Mouse (Mus musculus): ENCODE data around the gene Gse1.
"Not testable (repeated sequence)": the region's sequence is repeated elsewhere in the genome, so short reads cannot be mapped to it uniquely, and the experiment has no call there.

The Gse1 gene

DNA sequence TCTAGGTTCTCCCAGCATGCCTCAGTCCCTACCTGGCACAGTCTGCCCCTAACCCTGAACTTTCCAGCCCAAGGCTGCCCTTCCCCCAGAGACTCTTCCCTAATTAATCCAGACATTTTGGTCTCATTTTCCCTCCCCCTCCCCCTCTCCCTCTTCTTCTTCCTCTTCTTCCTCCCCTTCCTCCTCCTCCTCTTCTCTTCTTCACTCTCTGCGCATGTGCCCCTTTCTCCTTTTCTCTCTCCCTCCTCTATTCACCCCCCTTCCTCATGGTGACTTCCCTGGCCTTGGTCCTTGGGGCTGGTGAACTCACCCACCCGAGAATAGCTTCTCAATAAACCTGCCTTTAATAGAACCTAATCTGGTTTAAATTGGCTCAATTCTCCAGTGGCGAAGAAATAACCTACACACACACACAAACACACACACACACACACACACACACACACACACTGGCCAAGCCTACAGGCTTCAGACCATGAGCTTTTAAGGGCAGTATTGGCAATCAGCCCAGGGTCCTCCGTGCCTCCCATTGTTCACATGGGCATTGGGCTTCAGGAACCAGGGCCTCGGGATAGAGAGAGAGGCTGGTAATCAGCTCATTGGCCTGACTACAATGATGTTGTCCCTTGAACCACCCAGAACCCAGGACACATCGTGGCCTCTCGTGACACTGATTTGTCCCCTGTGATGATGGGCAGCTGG, 114.7 kb downstream of the Gse1 start:
- CTCF ChIA-PET = interaction anchor here (0.6 kb wide), 1 partner anchor 256 kb away, joined by 3 read pairs; no protein-coding TSS in a partner anchor

DNA sequence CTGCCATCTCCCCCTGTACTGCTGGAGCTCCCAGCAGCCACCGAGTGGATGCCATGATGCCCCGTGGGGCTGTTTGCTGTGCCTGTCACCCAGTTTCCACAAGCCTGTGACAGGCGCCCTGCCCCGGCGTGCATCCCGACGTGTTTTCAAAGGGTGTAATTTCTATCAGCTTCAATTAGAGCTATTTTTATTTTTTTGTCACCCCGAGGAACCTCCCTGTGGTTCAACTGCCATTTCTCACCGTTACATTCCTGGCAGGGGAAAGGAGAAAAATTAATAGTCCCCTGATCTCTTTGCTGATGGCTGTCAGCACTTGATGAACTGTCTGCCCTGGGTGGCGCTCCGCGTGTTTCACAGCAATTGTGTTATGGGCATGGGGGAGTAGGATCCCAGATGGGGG, 115.3 kb downstream of the Gse1 start:
- CTCF ChIA-PET = interaction anchor here (0.6 kb wide), 1 partner anchor 256 kb away, joined by 3 read pairs; no protein-coding TSS in a partner anchor

DNA sequence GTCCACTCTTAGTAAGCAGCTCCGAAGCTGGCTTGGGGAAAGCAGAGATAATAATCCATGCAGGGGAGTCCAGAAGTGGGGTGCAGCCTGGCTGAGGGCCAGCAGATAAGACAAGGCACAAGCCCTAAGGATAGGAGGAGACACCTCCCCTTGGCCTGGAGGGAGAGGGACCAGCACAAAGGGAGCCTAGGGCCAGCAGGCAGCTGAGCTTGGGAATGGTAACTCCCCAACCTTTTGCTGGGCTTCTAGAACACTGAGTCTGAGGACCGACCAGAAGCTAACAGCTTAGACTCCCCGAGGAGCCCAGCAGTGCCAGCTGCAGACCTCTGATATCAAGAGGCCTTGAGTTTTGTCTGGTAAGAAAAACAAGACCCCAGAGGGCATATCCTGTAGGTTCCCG, 115.9 kb downstream of the Gse1 start:
- CTCF ChIA-PET = interaction anchor here (0.5 to 0.6 kb wide), 3 partner anchors 9 to 260 kb away, joined by 3 to 7 read pairs (median 5); no protein-coding TSS in a partner anchor

DNA sequence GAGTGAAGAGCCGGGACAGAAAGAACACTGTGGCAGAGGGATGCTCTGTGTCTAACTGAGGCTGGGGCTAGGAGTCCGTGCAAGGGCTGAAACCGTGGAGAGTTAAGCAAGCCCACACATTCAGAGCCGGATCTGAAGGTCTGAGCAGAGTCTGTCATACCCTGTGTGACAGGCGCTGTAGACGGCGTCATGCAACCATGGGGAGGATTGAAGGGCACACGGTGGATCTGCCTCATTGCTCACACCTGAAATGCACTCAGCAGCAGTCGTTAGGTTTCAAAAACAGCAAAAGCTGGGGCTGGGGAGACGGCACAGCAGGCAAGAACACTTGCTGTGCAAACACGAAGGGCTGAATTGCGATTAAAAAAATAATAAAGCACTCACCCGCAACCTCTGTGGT, 116.3 kb downstream of the Gse1 start:
- CTCF ChIA-PET = interaction anchor here (0.5 to 0.6 kb wide), 3 partner anchors 9 to 259 kb away, joined by 3 to 7 read pairs (median 5); no protein-coding TSS in a partner anchor

DNA sequence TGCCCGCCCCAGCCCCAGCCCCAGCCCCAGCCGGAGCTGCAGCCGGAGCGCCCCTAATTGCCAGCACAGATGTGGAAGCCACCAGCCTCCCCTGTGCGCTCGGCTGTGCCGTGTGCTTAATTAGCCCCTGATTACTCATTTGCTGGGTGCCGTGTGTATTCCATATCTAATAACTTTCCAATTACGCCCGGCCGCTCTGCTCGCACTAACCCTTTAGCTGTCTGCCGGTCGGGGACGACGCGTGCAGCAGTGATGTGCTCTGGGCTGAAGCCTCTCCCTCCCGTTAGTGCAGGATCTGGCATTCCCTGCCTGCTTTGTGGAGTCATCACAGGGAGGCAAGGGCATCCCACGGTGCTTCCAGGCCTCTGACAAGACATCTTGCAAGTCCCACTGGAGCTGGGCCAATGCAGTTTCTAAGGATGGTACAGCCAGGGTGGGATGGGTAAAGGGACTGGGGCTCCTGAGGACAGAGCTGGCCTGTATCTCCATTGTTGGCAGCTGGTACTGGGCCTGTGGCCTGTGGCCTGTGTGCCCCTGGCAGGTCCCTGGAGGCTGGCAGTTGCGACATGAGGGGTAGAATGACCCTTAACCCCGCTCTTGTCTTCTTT, 119.6 kb downstream of the Gse1 start:
- CTCF ChIA-PET = no interaction called here

DNA sequence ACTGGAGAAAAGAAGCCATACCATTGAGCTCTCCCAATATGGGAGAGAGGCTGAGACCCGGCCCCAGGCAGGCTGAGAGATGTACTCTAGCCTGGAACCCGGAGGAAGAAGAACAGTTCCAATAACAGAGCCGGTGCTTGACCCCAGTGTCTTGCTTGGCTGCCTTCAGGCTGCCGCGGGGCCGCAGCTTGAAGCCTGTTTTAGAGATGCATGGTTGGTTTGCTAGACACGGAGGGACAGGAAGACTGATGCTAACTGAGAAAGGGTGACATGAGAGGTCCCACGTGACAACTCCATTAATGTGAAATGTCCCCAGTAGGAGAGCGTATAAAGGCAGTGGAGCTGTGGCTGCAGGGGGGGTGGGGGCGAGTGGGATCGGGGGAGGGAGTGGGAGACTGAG, 120.7 kb downstream of the Gse1 start:
- CTCF ChIA-PET = no interaction called here

DNA sequence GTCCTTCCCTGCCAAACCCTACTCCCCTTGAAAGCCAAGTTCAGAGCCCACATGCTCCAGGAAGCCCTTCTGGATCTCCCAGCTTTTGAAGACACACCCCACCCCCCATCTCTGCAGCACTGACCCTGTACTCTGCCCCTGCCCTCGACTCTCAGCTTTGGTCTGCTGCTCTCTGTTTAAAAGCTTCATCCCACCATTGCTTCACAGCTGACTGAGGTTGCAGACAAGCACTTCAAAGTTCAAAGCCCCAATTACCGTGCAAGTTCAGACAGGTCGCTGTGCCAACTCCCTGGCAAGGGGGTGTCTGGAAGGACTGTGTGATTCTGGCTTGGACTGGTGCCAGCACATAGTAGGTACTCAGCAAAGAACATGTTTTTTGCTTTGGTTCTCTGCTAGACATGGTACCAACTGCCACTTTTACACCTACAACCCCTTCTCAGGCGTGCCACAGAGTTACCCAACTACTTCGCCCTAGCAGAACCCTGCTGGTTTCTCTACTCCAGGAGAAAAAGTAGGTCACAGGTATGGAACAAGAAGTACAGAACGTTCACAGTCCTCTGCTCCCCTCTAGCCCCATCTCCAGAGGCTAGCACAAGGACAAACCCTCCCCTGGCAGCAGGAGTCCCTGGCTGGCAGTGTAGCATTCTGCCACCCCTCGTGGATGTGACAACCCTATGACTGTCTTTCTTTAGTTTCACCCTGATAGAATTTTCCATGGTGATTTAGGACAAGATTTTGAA, 123.2 kb downstream of the Gse1 start:
- CTCF ChIA-PET = interaction anchor here (1.3 kb wide), 1 partner anchor 25 kb away, joined by 3 read pairs; no protein-coding TSS in a partner anchor

DNA sequence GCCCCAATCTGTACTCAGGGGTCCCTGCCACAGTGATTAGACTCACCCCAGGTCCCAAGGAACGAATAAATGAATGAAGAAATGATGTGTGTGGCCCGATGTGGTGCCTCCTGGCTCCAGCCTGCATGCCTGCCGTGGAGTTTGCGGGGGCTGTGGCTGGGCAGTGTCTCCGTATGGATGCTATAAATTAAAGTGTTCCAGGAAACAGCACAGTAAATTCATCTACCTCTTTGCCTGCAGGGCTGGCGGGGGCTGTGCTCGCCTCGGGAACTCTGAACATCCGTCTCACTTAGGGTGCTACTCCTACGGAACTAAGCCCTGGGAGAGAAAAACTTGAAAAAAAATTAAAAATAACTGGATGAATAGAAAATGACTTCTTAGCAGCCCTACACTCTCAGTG, 123.8 kb downstream of the Gse1 start:
- CTCF ChIA-PET = no interaction called here

DNA sequence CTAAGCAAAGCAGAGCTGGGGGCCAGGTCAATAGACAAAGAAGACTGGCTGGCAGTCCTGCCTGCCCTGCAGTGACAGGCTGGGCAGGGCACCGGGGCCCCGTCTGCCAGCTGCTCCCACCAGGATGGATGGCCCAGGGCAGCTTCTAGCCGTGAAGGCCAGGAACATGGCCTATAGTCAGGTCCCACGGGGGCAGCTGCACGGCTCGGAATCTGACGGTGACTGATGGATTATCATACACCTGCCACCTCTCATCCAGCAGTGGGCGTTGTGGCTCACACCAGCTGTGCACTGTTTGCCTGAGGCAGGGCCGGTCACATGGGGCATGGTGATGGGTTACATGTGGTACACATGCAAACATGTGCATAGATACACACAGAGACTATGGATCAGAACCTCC, 127.8 kb downstream of the Gse1 start:
- CTCF ChIA-PET = no interaction called here

DNA sequence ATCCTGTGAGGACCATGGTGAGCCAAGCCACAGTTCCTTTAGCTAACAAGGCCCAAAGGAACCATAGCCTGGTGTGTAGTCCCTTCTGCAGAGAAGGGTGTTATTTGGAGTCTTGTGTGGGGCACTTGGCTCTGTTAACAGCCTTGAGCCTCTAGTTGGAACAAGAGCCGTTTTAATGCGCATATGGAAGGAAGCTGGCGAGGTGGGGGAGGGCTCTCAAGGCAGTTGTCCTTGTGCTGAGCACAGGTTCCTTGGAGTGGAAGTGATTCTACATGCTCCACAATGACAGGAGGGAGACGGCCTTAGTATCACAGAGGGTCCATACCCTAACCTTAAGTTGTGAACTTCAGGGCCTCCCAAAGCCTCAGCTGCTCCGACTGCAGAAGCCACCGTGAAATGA, 129.2 kb downstream of the Gse1 start:
- CTCF ChIA-PET = interaction anchor here (0.5 kb wide), 1 partner anchor 179 kb away, joined by 3 read pairs; no protein-coding TSS in a partner anchor

DNA sequence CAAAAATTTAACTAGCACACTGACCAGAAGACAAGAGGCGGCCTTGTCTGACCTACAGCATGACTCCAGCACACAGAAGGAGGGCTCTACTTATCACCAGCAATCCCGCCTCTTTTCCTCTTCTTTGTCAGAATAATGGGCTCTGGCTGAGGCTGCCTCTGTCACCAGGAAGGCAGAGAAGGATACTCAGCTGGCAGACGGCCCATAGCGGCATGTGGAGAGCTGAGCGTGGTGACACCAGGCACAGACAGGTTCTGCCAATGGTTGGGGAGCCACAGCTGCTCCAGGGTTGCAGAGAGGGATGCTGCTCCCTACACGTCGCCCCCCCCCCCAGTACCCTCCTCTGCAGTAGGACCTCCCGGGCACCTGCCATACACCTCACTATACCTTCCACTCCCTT, 133.0 kb downstream of the Gse1 start:
- CTCF ChIA-PET = no interaction called here

DNA sequence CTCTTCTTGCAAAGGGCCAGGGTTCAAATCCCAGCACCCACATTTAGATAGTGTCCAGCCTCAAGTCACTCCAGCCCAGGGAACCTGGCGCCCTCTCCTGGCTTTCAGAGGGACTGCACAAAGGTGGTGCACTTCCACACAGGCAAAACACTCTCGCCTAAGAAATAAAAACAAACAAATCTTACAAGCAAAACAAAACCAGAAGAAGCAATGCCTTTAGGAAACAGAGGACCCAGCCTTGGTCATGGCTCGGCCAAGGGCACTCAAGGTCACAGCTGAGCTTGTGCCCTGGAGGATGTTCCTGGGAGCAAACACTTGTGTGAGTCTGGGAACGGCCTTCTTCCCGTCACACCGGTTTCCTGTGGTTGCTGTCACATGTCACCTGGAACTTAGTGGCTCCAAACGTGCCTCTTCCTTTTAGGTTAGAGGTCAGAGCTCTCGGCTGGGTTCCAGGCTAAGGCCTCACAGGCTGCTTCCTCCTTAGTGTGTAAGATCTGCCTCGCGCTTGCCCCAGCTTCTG, 135.4 kb downstream of the Gse1 start:
- CTCF ChIA-PET = interaction anchor here (0.8 kb wide), 1 partner anchor 42 kb away, joined by 3 read pairs; no protein-coding TSS in a partner anchor

DNA sequence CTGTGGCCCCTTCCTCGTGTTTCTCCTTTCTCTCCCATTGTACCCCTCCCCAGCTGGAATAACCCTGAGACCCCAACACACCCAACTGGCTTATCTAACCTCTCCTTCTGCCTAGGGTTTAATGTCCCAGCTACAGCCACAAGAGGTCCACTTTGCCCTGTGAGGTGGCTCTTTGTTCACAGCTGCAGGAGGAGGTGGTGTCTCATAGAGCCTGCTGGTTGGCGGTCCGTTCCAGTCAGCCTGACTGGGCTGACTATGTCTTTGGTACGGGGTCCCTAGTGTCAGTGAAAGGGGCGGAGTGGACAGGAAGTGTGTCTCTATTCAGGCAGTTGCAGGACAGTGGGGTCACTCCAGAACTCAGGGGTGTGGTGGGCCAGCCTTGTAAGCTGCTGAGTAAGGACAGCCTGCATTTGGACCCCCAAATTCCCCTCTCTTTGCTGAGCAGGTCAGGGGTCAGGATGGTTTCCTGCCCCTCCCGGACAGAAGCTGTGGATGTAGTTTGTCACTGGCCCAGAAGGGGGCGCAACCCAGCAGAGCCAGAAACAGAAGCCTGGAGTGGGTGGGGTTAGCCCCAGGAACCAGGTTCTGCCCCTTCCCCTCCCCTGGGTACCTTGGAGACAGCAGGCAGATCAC, 136.0 kb downstream of the Gse1 start:
- CTCF ChIA-PET = no interaction called here

DNA sequence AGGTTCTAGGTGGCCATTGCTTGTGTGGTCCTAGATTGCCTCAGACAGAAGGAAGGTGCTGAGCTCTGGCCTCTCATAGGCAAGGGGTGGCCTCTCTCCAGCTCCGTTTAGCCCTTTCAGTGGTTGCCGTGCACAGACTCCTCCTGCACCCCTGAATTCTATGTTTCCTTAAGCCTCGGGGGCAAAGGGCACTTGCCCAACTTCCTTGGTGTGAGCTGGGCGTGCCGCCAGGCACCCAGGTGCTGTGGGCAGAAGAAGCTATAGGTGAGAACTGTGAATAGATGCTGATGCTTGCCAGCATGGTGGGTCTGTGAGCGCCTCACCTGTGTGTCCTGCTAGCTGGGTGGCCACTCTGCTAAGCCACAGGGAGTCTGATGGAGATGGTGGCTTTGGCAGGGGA, 138.6 kb downstream of the Gse1 start:
- CTCF ChIA-PET = no interaction called here

DNA sequence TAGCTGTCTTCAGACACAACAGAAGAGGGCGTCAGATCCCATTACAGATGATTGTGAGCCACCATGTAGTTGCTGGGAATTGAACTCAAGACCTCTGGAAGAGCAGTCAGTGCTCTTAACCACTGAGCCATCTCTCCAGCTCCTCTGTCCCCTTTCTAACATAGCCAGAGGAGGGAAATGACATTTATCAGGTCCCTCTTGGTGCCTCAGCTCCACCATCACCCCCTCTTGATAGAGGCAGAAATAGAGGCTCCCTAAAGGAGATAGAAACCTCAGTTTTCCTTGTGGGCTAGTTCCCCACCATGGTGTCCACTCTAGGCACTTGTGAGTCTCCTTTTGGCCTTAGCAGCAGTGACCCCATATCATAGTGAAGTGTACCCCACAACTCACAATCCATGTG, 139.9 kb downstream of the Gse1 start:
- CTCF ChIA-PET = not testable (repeated sequence)

DNA sequence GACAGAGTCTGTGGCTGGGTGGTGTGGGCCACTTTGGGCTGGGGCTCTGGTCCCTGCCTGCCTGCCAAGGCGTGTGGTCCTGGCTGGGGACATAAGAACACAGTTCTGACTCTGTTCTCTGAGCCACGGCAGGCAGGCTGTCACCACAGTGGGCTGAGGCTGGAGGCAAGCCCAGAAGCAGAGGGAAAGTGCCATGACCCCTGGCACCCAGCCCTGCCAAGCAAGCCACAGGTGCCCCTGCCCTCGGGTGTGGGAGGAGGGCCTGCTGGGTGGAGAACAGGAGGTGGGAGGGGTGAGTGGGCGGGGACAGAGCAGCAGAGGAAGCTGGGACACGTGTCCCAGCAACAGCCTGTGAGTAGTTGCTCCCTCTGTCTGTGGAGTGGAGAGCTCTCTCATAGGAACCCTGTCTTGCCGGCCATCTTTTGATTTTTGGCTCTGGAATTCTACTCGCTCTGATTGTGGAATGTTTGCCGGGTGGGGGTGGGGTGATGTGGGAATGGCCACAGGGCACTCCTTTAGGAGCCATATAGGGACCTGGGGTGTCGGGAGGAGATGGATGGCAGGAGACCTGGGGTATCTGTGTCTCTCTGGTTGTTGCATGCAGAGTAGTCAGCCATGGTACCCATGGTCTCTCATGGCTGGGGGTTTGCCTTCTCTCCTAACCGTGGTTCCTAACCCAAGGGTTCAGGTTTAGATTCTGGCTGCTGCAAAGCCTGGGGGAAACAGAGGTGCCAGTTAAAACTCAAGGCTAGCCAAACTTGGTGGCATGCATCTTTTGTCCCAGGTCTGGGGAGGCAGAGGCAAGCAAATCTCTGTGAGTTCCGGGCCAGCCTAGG, 140.8 kb downstream of the Gse1 start:
- CTCF ChIA-PET = interaction anchor here (0.6 kb wide), 1 partner anchor 35 kb away, joined by 10 read pairs; no protein-coding TSS in a partner anchor

DNA sequence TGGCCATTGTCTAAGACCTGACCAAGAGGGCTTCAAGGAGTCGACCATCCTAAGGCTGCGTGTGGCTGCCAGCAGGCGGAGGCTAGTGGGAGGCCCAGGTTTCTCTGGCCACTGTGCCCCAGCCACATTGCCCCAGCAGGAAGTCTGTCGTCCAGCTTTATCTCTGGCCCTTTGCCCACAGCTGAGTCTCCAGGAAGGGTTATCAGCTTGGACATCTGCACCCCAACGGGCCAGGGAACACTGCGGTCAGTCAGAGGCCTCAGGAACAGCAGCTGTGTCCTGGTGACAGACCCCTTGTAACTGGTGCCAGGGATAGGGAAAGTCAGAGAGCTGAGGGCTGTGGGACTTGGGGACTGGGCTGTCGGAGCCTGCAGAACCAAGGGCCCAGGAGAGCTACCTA, 141.7 kb downstream of the Gse1 start:
- CTCF ChIA-PET = no interaction called here

DNA sequence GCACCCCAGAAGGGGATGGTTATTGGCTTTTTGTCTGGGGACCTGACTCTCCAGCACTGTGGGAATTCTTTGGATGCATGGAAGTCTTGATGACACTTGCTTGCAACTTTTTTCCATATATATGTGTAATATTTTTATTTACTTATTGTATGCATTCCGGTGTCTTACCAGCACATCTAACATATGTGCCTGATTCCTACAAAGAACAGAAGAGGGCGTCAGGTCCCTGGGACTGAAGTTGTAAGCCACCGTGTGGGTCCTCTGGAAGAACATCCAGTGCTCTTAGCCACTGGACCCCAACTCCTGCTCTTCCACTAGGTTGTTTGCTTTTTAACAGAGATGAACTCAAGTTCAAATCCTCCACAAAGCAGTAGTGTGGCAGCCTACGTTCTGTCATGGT, 142.2 kb downstream of the Gse1 start:
- CTCF ChIA-PET = no interaction called here

DNA sequence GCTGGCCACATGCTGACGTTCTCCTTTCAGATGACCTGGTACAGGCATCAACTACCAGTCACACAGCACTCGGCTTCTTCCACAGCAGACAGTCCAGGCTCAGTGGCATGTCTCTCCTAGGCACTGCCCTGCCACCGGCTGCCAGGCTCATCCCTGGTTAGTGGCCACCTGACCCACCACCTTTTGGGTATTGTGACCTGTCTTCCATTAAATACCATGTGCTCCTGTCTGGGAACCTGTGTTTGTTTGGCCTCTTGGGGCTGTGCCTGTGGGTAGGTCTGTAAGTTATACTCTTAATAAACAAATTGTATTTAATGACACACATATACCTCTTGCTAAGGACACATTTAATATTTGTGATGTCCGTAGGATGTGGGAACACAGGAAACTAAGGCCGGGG, 142.9 kb downstream of the Gse1 start:
- CTCF ChIA-PET = no interaction called here

DNA sequence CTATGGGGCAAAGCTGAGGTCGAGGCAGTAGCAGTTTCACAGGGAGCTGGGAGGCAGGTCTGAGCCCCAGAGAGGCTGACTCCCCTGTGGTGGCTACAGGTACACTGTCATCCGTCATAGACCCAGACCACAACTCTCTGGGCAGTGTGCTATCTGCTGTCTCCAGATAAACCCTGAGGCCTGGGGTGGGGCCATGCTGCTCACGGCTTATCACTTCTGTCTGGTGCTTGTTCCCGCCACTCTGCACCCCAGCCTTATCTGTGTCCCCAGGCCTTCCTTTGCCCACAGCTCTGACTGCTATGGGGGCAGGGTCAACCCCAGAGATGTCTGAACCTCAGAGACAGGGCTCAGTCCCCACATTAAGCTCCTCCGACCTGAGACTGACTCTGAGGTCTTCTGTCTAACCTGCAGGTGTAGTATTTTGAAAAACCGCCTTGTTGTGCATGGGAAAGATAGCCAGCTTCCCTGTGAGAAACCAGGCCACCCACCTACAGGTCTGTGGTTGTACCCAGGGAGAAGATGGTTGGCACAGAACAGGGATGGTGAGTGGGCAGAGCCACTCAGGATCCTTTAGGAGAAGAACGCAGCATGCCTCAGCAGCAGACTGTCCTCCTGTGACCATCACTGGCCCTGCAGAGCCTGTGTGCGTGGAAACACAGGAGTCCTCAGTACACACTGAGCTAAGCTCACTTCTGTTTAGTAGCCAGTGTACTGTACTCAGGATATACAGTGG, 143.6 kb downstream of the Gse1 start:
- CTCF ChIA-PET = interaction anchor here (0.7 kb wide), 1 partner anchor 540 kb away, joined by 4 read pairs; no protein-coding TSS in a partner anchor
